Mouse (Mus musculus) T-helper 17 cell (primary cell): Measurements from ENCODE around the gene Hist1h2be.
"Not testable (repeated sequence)": the region's sequence is repeated elsewhere in the genome, so short reads cannot be mapped to it uniquely, and the experiment has no call there.

ENCODE experiments used
- in situ Hi-C, 2 experiments: fragments of 300-600 bp; cut with MboI, MseI; formaldehyde crosslinking; loops; 1 replicate in 1 of 2; 2 replicates in 1 of 2; pipeline ENCODE4 v1.15.1; 2025; ENCODE audit warnings: high pct_unique_total_duplicates in 2 of 2

The Hist1h2be gene

GRCm38 (mm10) chr13:23592614-23593013 lies 28.3 kb downstream of the Hist1h2be start:
- in situ Hi-C loops = no loop called here

DNA sequence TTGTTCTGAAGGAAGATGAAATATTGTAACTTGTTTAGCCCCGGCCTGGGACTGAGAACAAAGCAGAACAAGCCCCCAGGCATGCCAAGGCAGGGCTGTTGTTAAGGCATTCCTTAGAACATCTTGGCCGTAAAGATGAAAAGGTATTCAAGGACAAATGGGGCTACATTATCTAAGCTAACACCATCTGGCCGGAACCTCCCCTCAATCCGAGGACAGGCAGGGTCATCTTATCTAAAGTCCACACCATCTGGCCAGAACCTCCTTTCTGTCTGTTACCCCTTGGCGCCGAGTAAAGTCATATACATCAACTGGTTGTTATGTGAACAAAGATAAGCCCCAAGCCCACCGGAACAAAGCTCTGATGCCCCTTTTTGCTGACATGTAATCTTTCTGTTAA lies 29.0 kb downstream of the Hist1h2be start:
- in situ Hi-C loops = not testable (repeated sequence)

- in situ Hi-C loops = no loop called here
Observed at GRCm38 (mm10) chr13:23591206-23591605, 29.7 kb downstream of the Hist1h2be start.

- in situ Hi-C loops = no loop called here
Observed at GRCm38 (mm10) chr13:23586940-23587225, 34.0 kb downstream of the Hist1h2be start.

DNA sequence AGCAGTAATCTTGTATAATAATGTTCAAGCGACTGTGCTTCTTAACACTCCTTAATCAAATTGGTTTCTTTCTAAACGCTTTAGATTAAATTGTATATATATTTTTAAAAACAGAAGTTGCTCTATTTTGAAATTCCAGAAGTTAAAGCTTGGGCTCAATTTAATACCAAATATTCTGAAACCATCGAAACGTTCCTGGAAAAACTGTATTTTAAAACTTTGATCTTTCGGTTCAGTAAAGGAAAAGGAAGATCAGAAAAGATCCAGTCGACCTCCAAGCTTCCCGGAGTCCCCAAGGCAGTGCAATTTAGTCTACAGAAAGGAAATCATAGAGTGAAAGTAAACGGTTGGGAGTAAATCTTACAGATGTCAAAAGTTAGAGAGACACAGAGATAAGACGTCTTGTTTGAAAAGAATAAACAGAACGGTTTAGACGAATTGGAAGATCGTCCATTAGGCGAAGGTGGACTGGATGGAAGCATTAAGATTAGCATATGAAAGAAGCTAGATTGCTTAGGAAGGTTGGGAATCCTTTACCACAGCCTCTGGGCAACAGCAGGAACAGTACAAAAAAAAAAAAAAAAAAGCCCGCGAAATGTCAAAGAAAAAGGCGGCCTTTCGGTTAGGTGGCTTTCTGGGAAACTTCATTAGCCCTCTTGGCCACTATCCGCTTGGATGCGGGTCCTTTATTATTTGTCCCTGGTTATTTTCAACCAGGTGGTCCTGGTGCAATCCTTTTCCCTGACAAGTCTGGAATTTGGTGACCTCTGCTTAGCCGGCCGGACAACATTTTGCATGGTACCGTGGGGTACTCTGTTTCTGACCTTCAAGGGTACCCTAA lies 34.6 kb downstream of the Hist1h2be start:
- in situ Hi-C loops = no loop called here

GRCm38 (mm10) chr13:23585442-23586098 lies 35.4 kb downstream of the Hist1h2be start:
- in situ Hi-C loops = not testable (repeated sequence)

GRCm38 (mm10) chr13:23585029-23585441 lies 35.9 kb downstream of the Hist1h2be start:
- in situ Hi-C loops = no loop called here

GRCm38 (mm10) chr13:23584331-23584730 lies 36.6 kb downstream of the Hist1h2be start:
- in situ Hi-C loops = loop anchor here in 1 of 2 experiments (5.0 kb wide), 1 partner anchor 52 kb away; the partner anchor contains the start of genes Hist1h2af and Hist1h4h

DNA sequence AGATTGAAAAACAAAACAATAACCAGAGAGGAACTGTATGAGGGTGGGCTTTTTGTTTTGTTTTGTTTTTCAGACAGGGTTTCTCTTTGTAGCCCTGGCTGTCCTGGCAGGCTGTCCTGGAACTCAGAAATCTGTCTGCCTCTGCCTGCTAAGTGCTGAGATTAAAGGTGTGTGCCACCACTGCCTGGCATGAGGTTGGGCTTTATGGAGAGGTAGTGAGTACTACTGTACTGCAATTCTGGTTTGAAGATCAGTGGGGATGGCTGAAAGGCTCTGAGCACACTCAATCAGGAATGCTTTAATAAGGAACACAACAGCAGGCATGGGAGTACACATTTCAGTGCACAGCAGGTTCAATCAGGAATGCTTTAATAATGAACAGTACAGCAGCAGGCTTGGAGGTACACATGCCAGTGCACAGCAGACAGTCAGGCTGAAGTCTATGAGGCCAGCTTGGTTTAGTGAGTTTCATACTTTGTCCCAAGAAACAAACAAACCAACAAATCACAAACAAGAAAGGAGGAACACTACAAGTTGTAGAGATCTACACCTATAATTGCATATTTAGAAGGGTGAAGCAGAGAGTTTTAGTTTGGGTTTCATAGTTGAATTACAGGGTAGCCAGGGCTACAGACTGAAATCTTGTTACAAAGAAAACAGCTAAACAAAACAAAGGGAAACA lies 37.4 kb downstream of the Hist1h2be start:
- in situ Hi-C loops = loop anchor here in 1 of 2 experiments (5.0 kb wide), 1 partner anchor 51 kb away; the partner anchor contains the start of genes Hist1h2af and Hist1h4h

DNA sequence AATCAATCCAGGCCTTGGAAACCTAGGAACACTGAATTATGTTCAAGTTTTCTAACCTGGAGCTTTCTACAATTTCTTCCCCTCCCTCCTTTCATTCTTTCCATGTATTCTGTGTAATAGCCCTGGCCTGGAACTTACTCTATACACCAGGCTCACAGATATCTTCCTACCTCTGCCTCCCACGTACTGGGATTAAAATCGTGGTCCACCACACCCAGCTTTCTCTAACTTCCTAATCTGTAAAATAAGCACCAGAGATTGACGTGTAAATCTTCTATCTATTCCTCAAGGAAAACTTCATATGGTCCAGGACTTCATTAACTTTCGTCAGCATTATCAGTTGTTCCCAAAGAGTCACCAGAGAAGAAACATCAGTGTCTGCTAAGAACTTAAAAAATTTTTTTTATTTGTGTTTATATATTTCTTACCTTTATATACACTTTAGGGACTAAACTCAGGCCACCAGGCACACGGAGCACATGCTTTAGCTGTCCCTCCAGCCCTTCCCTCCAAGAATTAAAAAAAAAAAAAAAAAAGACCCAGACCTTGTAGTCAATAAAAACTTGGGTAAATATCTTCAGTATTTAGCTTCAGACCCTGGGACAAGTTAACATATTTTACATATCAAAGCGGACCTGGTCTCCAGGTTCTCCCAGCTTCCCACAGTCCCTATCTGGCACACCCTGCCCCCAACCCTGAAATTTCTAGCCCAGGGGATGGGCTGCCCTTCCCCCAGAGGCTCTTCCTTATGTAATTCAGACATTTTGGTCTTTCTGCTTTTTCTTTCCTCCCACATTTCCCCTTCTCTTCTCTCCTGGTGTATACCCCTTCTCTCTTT lies 38.5 kb downstream of the Hist1h2be start:
- in situ Hi-C loops = loop anchor here in 1 of 2 experiments (5.0 kb wide), 1 partner anchor 50 kb away; the partner anchor contains the start of genes Hist1h2af and Hist1h4h

DNA sequence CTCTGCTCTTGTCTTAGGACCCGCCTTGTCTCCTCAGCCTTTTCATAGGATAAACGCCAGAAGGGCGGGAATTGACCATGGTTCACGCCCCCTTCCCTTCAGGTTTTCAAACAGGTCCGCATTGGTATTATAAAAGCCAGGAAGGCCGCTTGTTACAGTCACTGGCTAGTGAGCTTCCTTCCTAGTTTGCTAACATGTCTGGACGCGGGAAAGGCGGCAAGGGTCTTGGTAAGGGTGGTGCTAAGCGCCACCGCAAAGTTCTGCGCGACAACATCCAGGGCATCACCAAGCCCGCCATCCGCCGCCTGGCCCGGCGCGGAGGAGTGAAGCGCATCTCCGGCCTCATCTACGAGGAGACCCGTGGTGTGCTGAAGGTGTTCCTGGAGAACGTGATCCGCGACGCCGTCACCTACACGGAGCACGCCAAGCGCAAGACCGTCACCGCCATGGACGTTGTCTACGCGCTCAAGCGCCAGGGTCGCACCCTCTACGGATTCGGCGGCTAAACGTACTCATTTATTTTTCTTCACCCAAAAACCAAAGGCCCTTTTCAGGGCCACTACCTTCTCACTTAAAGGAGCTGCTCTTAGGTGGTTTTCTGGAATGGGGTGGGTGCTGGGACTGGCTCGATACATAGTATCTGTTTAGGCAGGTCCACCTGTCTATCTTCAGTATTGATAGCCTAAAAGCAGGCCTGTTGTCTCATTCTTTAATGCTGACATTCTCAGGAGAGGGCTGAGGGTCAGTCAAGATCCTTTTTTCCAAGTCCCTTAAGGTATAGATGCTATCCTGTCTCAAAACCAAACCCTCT lies 39.3 kb downstream of the Hist1h2be start, which contains the start of gene Hist1h4d:
Gene Hist1h4d, plus strand, starts transcription at position 191 of the 811 bp plus-strand sequence.
- in situ Hi-C loops = loop anchor here in 1 of 2 experiments (5.0 kb wide), 1 partner anchor 49 kb away; the partner anchor contains the start of genes Hist1h2af and Hist1h4h

- in situ Hi-C loops = loop anchor here in 1 of 2 experiments (5.0 kb wide), 1 partner anchor 41 kb away; the partner anchor contains the start of gene Hist1h3g
Observed at GRCm38 (mm10) chr13:23577835-23578234, 43.1 kb downstream of the Hist1h2be start.

DNA sequence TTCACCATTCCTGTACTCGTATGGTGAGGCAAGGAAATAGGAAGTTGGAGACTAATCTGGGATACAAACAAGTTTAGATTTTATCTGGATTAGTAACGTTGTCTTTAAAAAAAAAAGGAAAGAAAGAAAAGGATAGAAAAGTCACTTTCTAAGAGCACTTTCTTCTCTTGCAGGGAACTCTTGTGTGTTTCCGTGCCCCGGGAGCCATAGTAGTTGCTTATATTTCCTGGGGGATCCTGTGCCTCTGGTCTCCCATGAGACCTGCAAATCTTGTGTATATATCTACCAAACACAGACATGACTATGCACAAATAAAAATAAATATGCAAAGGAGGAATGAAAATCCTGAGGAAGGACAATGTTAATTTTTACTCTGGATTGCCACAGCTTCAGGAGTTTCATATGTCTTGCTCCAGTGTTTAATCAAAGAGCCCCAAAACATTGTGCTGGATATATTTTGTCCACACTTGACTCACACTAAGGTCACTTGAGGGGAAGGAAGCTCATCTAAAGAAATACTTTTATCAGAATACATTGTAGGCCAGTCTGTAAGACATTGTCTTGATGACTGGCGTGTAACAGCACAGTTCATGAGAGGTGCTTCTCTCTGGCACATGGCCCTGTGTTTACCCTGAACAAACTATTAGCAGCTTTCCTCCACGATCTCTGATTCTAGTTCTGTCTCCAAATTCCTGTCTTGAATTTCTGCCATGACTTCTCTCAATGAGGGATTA lies 43.9 kb downstream of the Hist1h2be start:
- in situ Hi-C loops = loop anchor here in 1 of 2 experiments (5.0 kb wide), 1 partner anchor 40 kb away; the partner anchor contains the start of gene Hist1h3g

GRCm38 (mm10) chr13:23576351-23576881 lies 44.5 kb downstream of the Hist1h2be start:
- in situ Hi-C loops = loop anchor here in 1 of 2 experiments (5.0 kb wide), 1 partner anchor 39 kb away; the partner anchor contains the start of gene Hist1h3g

DNA sequence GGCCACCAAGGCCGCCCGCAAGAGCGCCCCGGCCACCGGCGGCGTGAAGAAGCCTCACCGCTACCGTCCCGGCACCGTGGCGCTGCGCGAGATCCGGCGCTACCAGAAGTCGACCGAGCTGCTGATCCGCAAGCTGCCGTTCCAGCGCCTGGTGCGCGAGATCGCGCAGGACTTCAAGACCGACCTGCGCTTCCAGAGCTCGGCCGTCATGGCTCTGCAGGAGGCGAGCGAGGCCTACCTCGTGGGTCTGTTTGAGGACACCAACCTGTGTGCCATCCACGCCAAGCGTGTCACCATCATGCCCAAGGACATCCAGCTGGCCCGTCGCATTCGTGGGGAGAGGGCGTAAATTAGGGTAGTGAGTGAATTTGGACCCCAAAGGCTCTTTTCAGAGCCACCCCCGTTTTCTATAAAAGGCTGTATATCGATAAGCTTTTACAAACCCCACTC lies 45.0 kb downstream of the Hist1h2be start:
- in situ Hi-C loops = loop anchor here in 1 of 2 experiments (5.0 kb wide), 1 partner anchor 39 kb away; the partner anchor contains the start of gene Hist1h3g

DNA sequence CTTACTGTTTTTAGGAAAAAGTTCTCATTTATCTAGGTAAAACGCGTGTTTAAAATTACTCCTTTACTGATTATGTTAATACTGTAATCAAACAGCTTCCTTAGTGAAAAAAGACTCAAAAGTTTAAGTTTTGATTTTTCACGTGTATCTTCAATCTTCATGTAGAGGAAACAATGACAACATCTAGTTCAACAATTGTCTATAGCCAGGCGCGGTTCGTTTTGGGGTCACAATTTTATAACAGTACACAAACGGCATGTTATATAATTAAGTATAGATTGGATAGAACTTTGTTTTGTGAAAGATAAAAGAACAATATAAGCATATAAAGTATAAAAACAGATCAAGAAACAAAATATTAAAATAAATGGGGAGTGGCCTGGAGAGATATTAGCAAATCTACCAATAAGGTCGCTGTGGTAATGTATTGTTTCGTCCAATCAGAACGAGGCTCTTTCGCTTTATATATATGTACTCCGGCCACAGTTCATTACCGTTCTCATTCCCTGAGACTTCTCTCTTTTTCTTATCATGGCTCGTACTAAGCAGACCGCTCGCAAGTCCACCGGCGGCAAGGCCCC lies 45.6 kb downstream of the Hist1h2be start, which contains the start of gene Hist1h3d:
Gene Hist1h3d, plus strand, starts transcription at position 493 of the 581 bp plus-strand sequence.
- in situ Hi-C loops = loop anchor here in 1 of 2 experiments (5.0 kb wide), 1 partner anchor 38 kb away; the partner anchor contains the start of gene Hist1h3g

- in situ Hi-C loops = loop anchor here (5.0 to 25.0 kb wide), 6 partner anchors 37 to 1857 kb away; partner anchors contain the start of genes Hist1h2ac (in 1 of the 2), Hist1h2ah (in 1 of the 2), Hist1h2ai (in 1 of the 2) and Hist1h2ao (in 1 of the 2)
Observed at GRCm38 (mm10) chr13:23574546-23575170, 46.3 kb downstream of the Hist1h2be start.
